Mouse (Mus musculus) fibroblast of lung, adult 2 months (primary cell): ENCODE results near the gene Zfp709.
"Not testable (repeated sequence)": the region's sequence is repeated elsewhere in the genome, so short reads cannot be mapped to it uniquely, and the experiment has no call there.

Source experiments
- DNase-seq: peaks from one replicate; pipeline ENCODE4 v3.0.0-alpha.2; 2011; ENCODE audit warnings: low read depth

Zfp709 gene

DNA sequence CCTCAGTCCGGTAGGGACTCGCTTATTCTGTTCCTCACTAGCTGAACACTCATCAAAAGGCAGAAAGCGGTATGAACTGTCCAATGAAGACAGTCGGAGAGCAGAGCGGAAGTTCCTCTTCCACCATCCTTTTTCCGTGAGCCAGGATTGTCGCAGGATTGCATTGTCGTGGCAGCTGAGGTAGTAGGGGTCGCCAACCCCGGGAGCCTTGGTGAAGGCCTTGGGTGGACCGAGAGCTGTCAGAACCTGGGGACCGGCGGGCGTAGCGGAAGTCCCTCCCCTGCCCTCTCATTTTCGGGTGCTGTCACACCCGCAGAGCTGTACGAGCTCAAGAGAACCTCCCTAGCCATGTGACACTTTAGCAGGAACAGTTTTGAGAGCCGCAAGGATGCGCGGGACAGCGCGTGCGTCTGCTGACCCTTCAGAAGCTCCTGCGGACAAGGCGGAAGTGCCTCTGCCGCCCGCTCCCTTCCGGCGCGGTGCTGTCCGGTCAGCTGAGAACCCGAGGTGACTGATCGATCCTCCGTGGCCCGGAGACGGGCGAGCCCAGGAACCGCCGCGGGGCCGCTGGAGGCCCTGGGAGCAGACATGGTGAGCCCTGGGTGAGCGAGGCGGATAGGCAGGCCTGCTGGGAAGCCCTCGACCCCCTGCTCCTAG, at the start of gene Zfp709:
Gene Zfp709, plus strand, starts transcription at position 402 of the 657 bp plus-strand sequence.
- peak; percentile 46 for DNase-seq

GRCm38 (mm10) chr8:71838207-71838606, 43.6 kb upstream of the Zfp709 start:
- not testable (repeated sequence) for DNase-seq

GRCm38 (mm10) chr8:71841201-71841817, 40.5 kb upstream of the Zfp709 start:
- not testable (repeated sequence) for DNase-seq

- not testable (repeated sequence) for DNase-seq
These were observed 39.3 kb upstream of the Zfp709 start for GRCm38 (mm10) chr8:71842476-71842875.

- DNase-seq, result not testable (repeated sequence)
These were observed 37.4 kb upstream of the Zfp709 start for GRCm38 (mm10) chr8:71844453-71844852.

DNA sequence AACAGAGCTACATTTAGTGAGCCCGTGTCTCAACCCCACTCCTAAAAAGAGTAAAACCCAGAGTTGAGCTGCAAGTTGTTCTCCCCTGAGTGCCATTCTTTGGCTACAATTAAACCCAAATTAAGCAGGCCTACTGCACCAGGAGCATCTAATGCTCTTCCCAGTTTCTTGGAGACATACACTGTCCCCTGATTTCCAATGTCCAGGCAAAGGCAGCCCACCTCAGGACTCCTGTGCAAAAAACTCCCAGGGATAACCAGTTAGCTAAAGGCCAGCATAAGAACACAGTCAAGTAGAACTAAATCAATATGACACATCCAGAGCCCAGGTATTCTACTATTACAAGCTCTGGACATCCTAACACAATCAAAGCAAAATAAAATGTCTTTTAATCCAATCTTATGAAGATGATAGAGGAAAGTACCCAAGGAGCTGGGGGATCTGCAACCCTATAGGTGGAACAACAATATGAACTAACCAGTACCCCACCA, 35.8 kb upstream of the Zfp709 start:
- not testable (repeated sequence) for DNase-seq

GRCm38 (mm10) chr8:71846745-71847144, 35.1 kb upstream of the Zfp709 start:
- DNase-seq, result not testable (repeated sequence)

DNA sequence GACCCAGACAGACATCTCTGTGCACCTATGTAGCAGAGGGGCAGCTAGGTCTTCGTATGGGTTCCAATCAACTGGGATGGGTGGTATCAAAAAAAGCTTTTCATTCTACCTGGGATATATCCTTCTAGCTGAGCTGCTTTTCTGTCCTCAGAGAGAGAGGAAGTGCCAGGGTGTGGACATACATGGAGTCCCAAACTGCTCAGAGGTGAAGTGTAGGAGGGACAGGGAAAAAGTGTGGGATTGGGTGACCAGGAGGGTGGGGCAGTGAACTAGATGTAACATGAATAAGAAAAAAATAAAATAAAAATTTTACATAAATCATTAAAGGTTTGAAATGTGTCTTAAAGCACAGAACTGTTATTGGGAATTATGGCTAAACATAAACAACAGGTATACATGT, 30.8 kb upstream of the Zfp709 start:
- not testable (repeated sequence) for DNase-seq

DNA sequence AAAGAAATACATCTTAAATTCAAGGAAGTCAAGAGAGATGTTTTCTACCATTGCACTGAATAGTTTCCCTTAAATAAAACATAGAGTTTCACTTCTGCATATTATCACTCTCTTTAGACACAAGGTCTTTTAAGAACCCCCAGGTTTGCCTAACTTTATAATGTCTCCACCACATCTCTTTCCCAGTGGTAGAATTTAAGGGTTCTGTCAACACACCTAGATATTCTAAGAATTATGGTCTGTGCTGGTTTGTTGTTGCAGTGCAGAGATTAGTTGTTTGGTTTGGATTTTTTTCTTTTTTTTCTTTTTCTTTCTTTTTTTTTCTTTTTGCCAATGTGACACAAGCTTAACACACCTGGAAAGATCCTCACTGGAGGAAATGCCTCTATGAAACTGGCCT, 28.5 kb upstream of the Zfp709 start:
- not testable (repeated sequence) for DNase-seq

DNA sequence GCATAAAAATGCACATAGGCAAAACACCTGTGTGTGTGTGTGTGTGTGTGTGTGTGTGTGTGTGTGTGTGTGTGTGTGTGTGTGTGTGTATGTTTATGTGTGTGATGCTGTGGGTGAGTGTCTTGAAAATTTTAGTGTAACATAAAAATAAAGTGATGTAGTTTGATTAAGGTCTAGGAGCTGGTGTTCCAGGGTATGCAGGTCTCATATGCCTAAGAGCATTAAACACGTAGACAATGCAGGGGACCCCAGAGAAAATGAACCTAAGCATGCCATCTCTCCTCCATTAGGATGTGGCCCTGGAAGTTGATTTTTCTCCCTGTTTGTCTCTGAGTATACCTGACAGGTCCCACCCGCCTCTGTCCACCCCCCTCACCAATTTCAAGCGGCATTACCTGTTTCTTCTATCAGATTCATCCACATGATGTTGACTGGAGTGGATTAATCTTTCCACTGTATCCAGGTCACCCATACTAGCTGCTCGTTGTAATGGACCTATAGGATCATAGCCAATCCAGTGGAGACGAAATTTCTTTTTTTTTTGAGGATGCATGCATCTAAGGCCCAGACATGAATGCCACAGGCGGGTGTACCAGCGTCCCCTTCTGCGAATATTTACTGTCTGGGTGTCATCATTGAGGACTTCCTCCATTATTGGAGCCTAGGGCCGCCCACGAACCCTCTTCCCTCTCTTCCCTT, 25.0 kb upstream of the Zfp709 start:
- not testable (repeated sequence) for DNase-seq

DNA sequence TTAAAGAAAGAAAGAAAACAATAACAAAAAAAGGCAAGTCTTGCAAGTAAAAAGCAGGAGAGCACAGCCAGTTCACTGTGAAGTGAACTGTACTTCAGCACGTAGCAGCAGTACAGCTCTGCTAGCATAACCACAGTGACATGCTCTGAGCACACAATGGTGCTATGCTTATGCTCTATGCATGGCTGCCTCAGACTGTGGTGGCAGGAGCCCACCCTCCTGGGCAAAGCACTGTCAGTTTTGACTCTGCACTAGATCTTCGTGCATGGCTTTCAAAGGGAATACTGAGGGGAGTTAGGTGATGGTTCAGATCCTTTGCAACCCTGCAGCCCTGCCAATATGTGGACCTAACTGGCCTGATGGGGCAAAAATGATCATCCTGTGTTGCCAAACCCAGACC, 24.5 kb upstream of the Zfp709 start:
- DNase-seq, result not testable (repeated sequence)

- not testable (repeated sequence) for DNase-seq
These were observed 20.3 kb upstream of the Zfp709 start for GRCm38 (mm10) chr8:71861551-71861950.

DNA sequence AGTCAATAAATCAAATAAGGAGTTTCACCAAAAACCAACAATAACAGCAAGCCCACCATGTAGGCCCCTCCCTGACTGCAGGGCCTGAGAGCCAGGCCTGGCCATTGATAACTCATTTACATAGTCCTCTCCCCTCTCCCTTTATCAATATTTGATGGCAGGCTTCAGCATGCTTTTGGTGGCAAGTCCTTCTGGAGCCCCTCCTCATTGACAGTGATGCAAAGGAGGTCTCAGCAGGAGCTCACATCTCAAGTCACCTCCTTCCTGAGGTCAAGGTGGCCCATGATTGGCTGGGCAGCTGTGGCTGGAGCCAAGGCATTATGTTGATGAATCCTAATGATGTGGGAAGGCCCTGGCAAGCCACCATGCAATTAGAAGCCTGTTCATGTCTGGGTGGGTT, 19.8 kb upstream of the Zfp709 start:
- not testable (repeated sequence) for DNase-seq

GRCm38 (mm10) chr8:71900666-71901065, 18.8 kb downstream of the Zfp709 start:
- not testable (repeated sequence) for DNase-seq

DNA sequence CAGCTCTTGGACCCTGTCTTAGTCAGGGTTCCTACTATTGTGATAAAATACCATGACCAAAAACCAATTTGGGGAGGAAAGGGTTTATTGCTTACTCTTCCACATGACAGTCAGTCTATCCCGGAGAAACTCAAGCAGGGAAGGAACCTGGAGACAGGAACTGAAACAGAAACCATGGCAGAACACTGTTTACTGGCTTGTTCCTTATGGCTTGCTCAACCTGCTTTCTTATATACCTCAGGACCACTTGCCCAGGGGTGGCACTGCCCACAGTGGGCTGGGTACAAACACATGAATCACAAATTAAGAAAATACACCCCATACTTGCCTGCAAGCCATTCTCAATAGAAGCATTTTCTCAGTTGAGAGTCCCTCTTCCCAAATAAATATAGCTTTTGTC, 21.3 kb downstream of the Zfp709 start:
- not testable (repeated sequence) for DNase-seq

- DNase-seq, result no peak
These were observed 25.0 kb downstream of the Zfp709 start for GRCm38 (mm10) chr8:71906809-71907208.

GRCm38 (mm10) chr8:71907798-71908257, 26.0 kb downstream of the Zfp709 start:
- DNase-seq, result no peak

- DNase-seq, result peak; percentile 73
These were observed 26.8 kb downstream of the Zfp709 start, which contains the start of the genes Zfp882 and Zfp617 for GRCm38 (mm10) chr8:71908309-71909261. TSS of gene Zfp882 (plus strand) at chr8:71908608. TSS of gene Zfp617 (plus strand) at chr8:71908635.

- DNase-seq, result no peak
These were observed 30.5 kb downstream of the Zfp709 start for GRCm38 (mm10) chr8:71912286-71912685.

GRCm38 (mm10) chr8:71922567-71923401, 41.0 kb downstream of the Zfp709 start:
- peak; percentile 86 for DNase-seq
